ENCODE assay signal across 11 mouse cellular contexts in the genomic region with DNA sequence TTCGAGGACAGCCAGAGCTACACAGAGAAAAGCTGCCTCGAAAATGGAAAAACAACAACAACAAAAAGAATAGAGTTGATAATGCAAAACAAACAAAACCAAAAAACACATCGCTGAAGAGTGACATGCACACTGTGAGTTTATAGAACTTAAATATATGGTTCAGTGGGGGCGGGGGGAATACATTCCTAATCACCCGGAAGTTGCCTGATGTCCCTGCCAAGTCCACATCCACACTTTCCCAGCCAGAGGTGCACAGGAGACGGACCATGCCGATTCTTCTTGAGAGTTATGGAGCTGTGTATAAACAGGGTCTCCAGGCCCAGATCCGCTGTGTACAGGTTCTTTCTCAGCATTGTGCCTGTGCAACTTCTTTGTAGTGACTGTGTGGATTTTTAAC. TPM values are rescaled to one million over a fixed set of nuclear protein-coding genes. Genes with fewer than 3 reads are reported as not detected.
"Had no signal": no experiment of that assay in that cellular context is flagged by ENCODE, and none has a peak within 500 bp of the region (broad histone marks: within the 10 kb centered on the region; RNA-seq: fewer than 3 reads in every experiment).

No protein-coding gene starts in this region.

RNA-seq across cellular contexts. Expression of a gene that starts 23.7 kb away (rescaled TPM):
- polyA plus RNA-seq: embryonic facial prominence, embryonic 13.5 days; embryonic facial prominence, embryonic 14.5 days; embryonic facial prominence, embryonic 15.5 days; forebrain, embryonic 10.5 days; forebrain, embryonic 11.5 days; forebrain, embryonic 12.5 days; forebrain, embryonic 14.5 days; forebrain, embryonic 15.5 days; forebrain, postnatal 0 days; gonadal fat pad, adult 2 months; heart, adult 2 months had no signal
